In genomic region chr5:108369964-108370363, GRCm38 (mm10) we compare ENCODE assay signal across 30 mouse cellular contexts. TPM values are rescaled to one million over a fixed set of nuclear protein-coding genes. Genes with fewer than 3 reads are reported as not detected.
DNase-seq lines count a peak whose midpoint lies in the region; ATAC-seq and TF ChIP-seq lines count a peak whose summit lies in the region.
"Had no signal": no experiment of that assay in that cellular context is flagged by ENCODE, and none has a peak within 500 bp of the region (broad histone marks: within the 10 kb centered on the region; RNA-seq: fewer than 3 reads in every experiment).

No protein-coding gene starts in this region.

- no peaks in the 10 kb centered on the region for H3K36me3 ChIP-seq in midbrain, embryonic 15.5 days (replicated peaks)
- H3K36me3 ChIP-seq in midbrain, embryonic 10.5 days: no peaks in the 10 kb centered on the region
- H3K36me3 ChIP-seq: forebrain, embryonic 12.5 days; hindbrain, embryonic 10.5 days; limb, embryonic 15.5 days; neural tube, embryonic 12.5 days had no signal

- peak overlapping the region; percentile 95 for H3K27ac ChIP-seq in layer of hippocampus, adult 2 months
- H3K27ac ChIP-seq in midbrain, embryonic 15.5 days: no peak overlapping the region
- no peak overlapping the region for H3K27ac ChIP-seq in midbrain, embryonic 10.5 days (replicated peaks)
- H3K27ac ChIP-seq: forebrain, embryonic 12.5 days; hindbrain, embryonic 10.5 days; kidney, postnatal 0 days; limb, embryonic 15.5 days; liver, embryonic 14.5 days; neural tube, embryonic 12.5 days had no signal

- no peak for TF ChIP-seq CTCF in layer of hippocampus, adult 2 months (conservative IDR thresholded peaks at IDR 0.05)

- peak overlapping the region; percentile 77; the same call in 1 of the 2 replicates for H3K4me3 ChIP-seq in layer of hippocampus, adult 2 months
- peak overlapping the region; percentile 86; the same call in 1 of the 2 replicates for H3K4me3 ChIP-seq in midbrain, embryonic 15.5 days
- no peak overlapping the region for H3K4me3 ChIP-seq in midbrain, embryonic 10.5 days
- H3K4me3 ChIP-seq: erythroblast, embryonic 14.5 days had no signal

- whole genome bisulfite sequencing in midbrain, embryonic 15.5 days: 3% methylated on average over 6 of the region's 6 CpGs
- 2% methylated on average over 6 of the region's 6 CpGs for WGBS in midbrain, embryonic 10.5 days

- H3K9ac ChIP-seq in midbrain, embryonic 15.5 days: no peak overlapping the region
- H3K9ac ChIP-seq: forebrain, embryonic 12.5 days; limb, embryonic 15.5 days; liver, embryonic 14.5 days; lung, embryonic 14.5 days; neural tube, embryonic 12.5 days had no signal

- H3K4me1 ChIP-seq in midbrain, embryonic 15.5 days: peaks cover 39% of the 10 kb centered on the region
- H3K4me1 ChIP-seq in midbrain, embryonic 10.5 days: peaks cover 31% of the 10 kb centered on the region

- no peak for DNase-seq in layer of hippocampus, adult 2 months (ENCODE audit: low spot score in 2 of 2)
- DNase-seq in layer of hippocampus, adult 9-10 months (ENCODE audit: low spot score): no peak
- DNase-seq in midbrain, embryonic 10.5 days (ENCODE audit: low spot score): no peak
- DNase-seq in neural tube, embryonic 10.5 days (ENCODE audit: extremely low spot score, low spot score): peak; percentile 24
- no peak for DNase-seq in embryo, embryonic 10 days (ENCODE audit: low spot score)
- DNase-seq in kidney, postnatal 10 days: no peak
- DNase-seq: adrenal gland, adult 8-10 months had no signal

- H3K4me2 ChIP-seq in midbrain, embryonic 15.5 days: 0 out of 2 replicates have a peak overlapping the region, but pooled peaks have one; percentile 95

- no peaks in the 10 kb centered on the region for H3K9me3 ChIP-seq in midbrain, embryonic 15.5 days
- no peaks in the 10 kb centered on the region for H3K9me3 ChIP-seq in midbrain, embryonic 10.5 days (replicated peaks)
- H3K9me3 ChIP-seq: forebrain, embryonic 12.5 days; hindbrain, embryonic 10.5 days; limb, embryonic 15.5 days; neural tube, embryonic 12.5 days had no signal

- H3K27me3 ChIP-seq in midbrain, embryonic 15.5 days (replicated peaks): peaks cover 69% of the 10 kb centered on the region
- peaks cover 81% of the 10 kb centered on the region for H3K27me3 ChIP-seq in midbrain, embryonic 10.5 days (ENCODE audit: low read depth, poor library complexity, severe bottlenecking)

- no peak for ATAC-seq in midbrain, embryonic 15.5 days (replicated peaks)
- ATAC-seq: CD4-positive, CD25-positive, alpha-beta regulatory T cell, adult 4 months had no signal

RNA-seq across cellular contexts. Expression of gene Gm42517, which starts 2.2 kb away (rescaled TPM):
- 10 to 100 TPM; 55.6 to 57.4 TPM for total RNA-seq in layer of hippocampus, adult 2 months (2021)
- polyA plus RNA-seq in midbrain, embryonic 15.5 days (2015; fragmentation: Nextera tagmentation; extraction: Ambion mirVana): 2.5 and 3.2 TPM in 2 replicates
- polyA plus RNA-seq in midbrain, embryonic 10.5 days (2016; fragmentation: Nextera tagmentation; extraction: Ambion mirVana): 0.07 TPM in 1 of 2 replicates, not detected in the other
- total RNA-seq: megakaryocyte progenitor cell, adult 5-6 weeks had no signal
- polyA plus RNA-seq: CD4-positive, CD25-positive, alpha-beta regulatory T cell, adult 4 months; forebrain, embryonic 12.5 days; hindbrain, embryonic 10.5 days; lung, embryonic 14.5 days; stomach, embryonic 14.5 days; thymus, postnatal 0 days had no signal

RNA-seq across cellular contexts. Expression of gene Pde6b, which starts 18.2 kb away (rescaled TPM):
- total RNA-seq in layer of hippocampus, adult 2 months (2021): under 1 TPM; 0.12 to 0.28 TPM
- polyA plus RNA-seq in midbrain, embryonic 15.5 days (2015; fragmentation: Nextera tagmentation; extraction: Ambion mirVana): 0.23 and 0.28 TPM in 2 replicates
- 0.16 and 0.53 TPM in 2 replicates for polyA plus RNA-seq in midbrain, embryonic 10.5 days (2016; fragmentation: Nextera tagmentation; extraction: Ambion mirVana)
- total RNA-seq: adrenal gland, adult 8-10 months; adrenal gland, postnatal 4 days; gastrocnemius, adult 8-10 months; gastrocnemius, postnatal 4 days; heart, adult 8-10 months; heart, postnatal 14 days; hindbrain, postnatal 0 days; megakaryocyte progenitor cell, adult 5-6 weeks had no signal
- polyA plus RNA-seq: embryonic facial prominence, embryonic 14.5 days; erythroblast, embryonic 14.5 days; forebrain, embryonic 12.5 days; heart, embryonic 14.5 days; large intestine, adult 2 months; neural tube, embryonic 12.5 days; small intestine, adult 2 months had no signal

RNA-seq across cellular contexts. Expression of gene Pigg, which starts 57.6 kb away (rescaled TPM):
- 10 to 100 TPM; 10.1 to 11.5 TPM for total RNA-seq in layer of hippocampus, adult 2 months (2021)
- polyA plus RNA-seq in midbrain, embryonic 15.5 days (2015; fragmentation: Nextera tagmentation; extraction: Ambion mirVana): 5.6 and 6.3 TPM in 2 replicates
- 6.1 and 7.5 TPM in 2 replicates for polyA plus RNA-seq in midbrain, embryonic 10.5 days (2016; fragmentation: Nextera tagmentation; extraction: Ambion mirVana)
